Mouse (Mus musculus): ENCODE measurements around the gene Kctd14. TPM values are rescaled to one million over a fixed set of nuclear protein-coding genes. Genes with fewer than 3 reads are reported as not detected.
A peak's percentile ranks its signal among the peaks of the same experiment; 100 is the strongest.
"Not testable (repeated sequence)": the region's sequence is repeated elsewhere in the genome, so short reads cannot be mapped to it uniquely, and the experiment has no call there.

Gene Kctd14
- 1 to 10 TPM; 2.3 to 3.7 TPM for total RNA-seq (2021)
- long read RNA-seq, experiment 1, partial matches to known transcripts = 0 of 4 reads
- long read RNA-seq, experiment 1, other reads (novel, unspliced or antisense) = 0 of 4 reads
- long read RNA-seq, experiment 2, partial matches to known transcripts = 0 of 3 reads
- long read RNA-seq, experiment 2, other reads (novel, unspliced or antisense) = 2 of 3 reads

- not testable (repeated sequence) for DNase-seq
Measured at GRCm38 (mm10) chr7:97451023-97451422, at the start of gene Kctd14. Gene Kctd14 (plus strand): TSS chr7:97451323.

GRCm38 (mm10) chr7:97407145-97407544 is 44.0 kb upstream of the Kctd14 start:
- DNase-seq = no peak

- DNase-seq = no peak
Measured at GRCm38 (mm10) chr7:97411106-97411505, 40.0 kb upstream of the Kctd14 start.

- no peak for DNase-seq
Measured at GRCm38 (mm10) chr7:97411575-97411974, 39.5 kb upstream of the Kctd14 start.

- DNase-seq = no peak
Measured at GRCm38 (mm10) chr7:97413981-97414380, 37.1 kb upstream of the Kctd14 start.

GRCm38 (mm10) chr7:97414426-97414825 is 36.7 kb upstream of the Kctd14 start:
- DNase-seq = peak; percentile 46 to 70

GRCm38 (mm10) chr7:97414915-97415687 is 36.0 kb upstream of the Kctd14 start:
- DNase-seq = no peak

- no peak for DNase-seq
Measured at GRCm38 (mm10) chr7:97416473-97416872, 34.6 kb upstream of the Kctd14 start.

- peak; percentile 83 to 85 for DNase-seq
Measured at GRCm38 (mm10) chr7:97416906-97417777, 34.0 kb upstream of the Kctd14 start, which contains the start of gene Thrsp. Gene Thrsp (minus strand): TSS chr7:97417730.

GRCm38 (mm10) chr7:97418717-97419116 is 32.4 kb upstream of the Kctd14 start:
- DNase-seq = peak; percentile 77 to 78

GRCm38 (mm10) chr7:97419163-97419562 is 32.0 kb upstream of the Kctd14 start:
- DNase-seq = no peak

GRCm38 (mm10) chr7:97420406-97420805 is 30.7 kb upstream of the Kctd14 start:
- DNase-seq = peak; percentile 47 to 70

- peak; percentile 78 to 79 for DNase-seq
Measured at GRCm38 (mm10) chr7:97420958-97421651, 30.0 kb upstream of the Kctd14 start.

GRCm38 (mm10) chr7:97423754-97424153 is 27.4 kb upstream of the Kctd14 start:
- no peak for DNase-seq

GRCm38 (mm10) chr7:97424621-97425245 is 26.4 kb upstream of the Kctd14 start:
- DNase-seq = peak; percentile 93 to 95

- peak; percentile 50 to 65 for DNase-seq
Measured at GRCm38 (mm10) chr7:97426566-97426965, 24.6 kb upstream of the Kctd14 start.

GRCm38 (mm10) chr7:97427296-97427695 is 23.8 kb upstream of the Kctd14 start:
- DNase-seq = no peak

- peak; percentile 73 to 78 for DNase-seq
Measured at GRCm38 (mm10) chr7:97427778-97428420, 23.2 kb upstream of the Kctd14 start.

GRCm38 (mm10) chr7:97429705-97430104 is 21.4 kb upstream of the Kctd14 start:
- peak in 1 of 2 experiments; percentile 58 for DNase-seq

- not testable (repeated sequence) for DNase-seq
Measured at GRCm38 (mm10) chr7:97433517-97433916, 17.6 kb upstream of the Kctd14 start.

GRCm38 (mm10) chr7:97434517-97434916 is 16.6 kb upstream of the Kctd14 start:
- no peak for DNase-seq
